Mouse (Mus musculus) limb, embryonic 12.5 days (tissue): ENCODE measurements around the gene Csf2. TPM values are rescaled to one million over a fixed set of nuclear protein-coding genes. Genes with fewer than 3 reads are reported as not detected.
"Not testable (repeated sequence)": the region's sequence is repeated elsewhere in the genome, so short reads cannot be mapped to it uniquely, and the experiment has no call there.

Source experiments
- ATAC-seq: fragments of 200-750 bp; cut with Nextera tagmentation; 2 replicates; pipeline ENCODE4 v1.8.0; 2017; ENCODE audit warnings: low read depth, moderate TSS enrichment; ENCODE audit not compliant: insufficient number of reproducible peaks, insufficient read depth, low FRiP score, low TSS enrichment
- H3K27ac ChIP-seq: fragments of 300-500 bp; sonication (generic); 2 replicates; pipeline ENCODE4 v1.5.1; 2016; ENCODE audit warnings: mild to moderate bottlenecking, moderate library complexity
- H3K27me3 ChIP-seq: fragments of 300-500 bp; sonication (generic); 2 replicates; pipeline ENCODE4 v1.6.1; 2016; ENCODE audit warnings: mild to moderate bottlenecking, moderate library complexity
- H3K36me3 ChIP-seq: fragments of 300-500 bp; sonication (generic); 2 replicates; pipeline ENCODE4 v1.6.1; 2016; ENCODE audit warnings: mild to moderate bottlenecking, moderate library complexity
- H3K4me1 ChIP-seq: fragments of 300-500 bp; sonication (generic); replicated peaks from 2 replicates; pipeline ENCODE4 v1.6.1; 2016
- H3K4me2 ChIP-seq: fragments of 300-500 bp; sonication (generic); 2 replicates; pipeline ENCODE4 v1.6.1; 2016; ENCODE audit warnings: mild to moderate bottlenecking, moderate library complexity
- H3K4me3 ChIP-seq: fragments of 300-500 bp; sonication (generic); replicated peaks from 2 replicates; pipeline ENCODE4 v1.5.1; 2016; ENCODE audit warnings: mild to moderate bottlenecking
- H3K9ac ChIP-seq: fragments of 300-500 bp; sonication (generic); replicated peaks from 2 replicates; pipeline ENCODE4 v1.6.1; 2016; ENCODE audit warnings: mild to moderate bottlenecking, moderate library complexity
- H3K9me3 ChIP-seq: fragments of 300-500 bp; sonication (generic); 2 replicates; pipeline ENCODE4 v1.6.1; 2016; ENCODE audit warnings: mild to moderate bottlenecking, moderate library complexity
- WGBS: fragments of 180-500 bp; shearing (Covaris S2); methylation state at CpG from one replicate; pipeline ENCODE4 v1.1.7; 2016; 5-methylcytosine and 5-hydroxymethylcytosine counted together
- polyA plus RNA-seq: library from polyadenylated mRNA; unstranded; fragments of >200 nt; fragmentation: Nextera tagmentation; extraction: Ambion mirVana; gene quantifications from 2 replicates; pipeline ENCODE4 v1.2.1, GENCODE M21; 2016

The Csf2 gene
- polyA plus RNA-seq = not detected in 2 replicates

- Histone ChIP-seq H3K9me3 (no peaks in the 10 kb centered on the region), H3K9ac (no peak within 1 kb of the TSS), H3K36me3 (no peaks in the 10 kb centered on the region), H3K4me3 (no peak within 1 kb of the TSS), H3K4me1 (peaks cover 4% of the 10 kb centered on the region; the same call in 1 of the 2 replicates), H3K27ac (no peak within 1 kb of the TSS), H3K4me2 (no peak within 1 kb of the TSS), H3K27me3 (no peaks in the 10 kb centered on the region)
- no peak for ATAC-seq
- WGBS = 58% methylated on average over 11 of the region's 11 CpGs
Observed at GRCm38 (mm10) chr11:54248940-54249717, at the start of gene Csf2. Csf2 (minus strand) TSS chr11:54249667.

GRCm38 (mm10) chr11:54298777-54299176, 49.3 kb upstream of the Csf2 start:
- H3K36me3 ChIP-seq = no peaks in the 10 kb centered on the region
- H3K27ac ChIP-seq = no peak overlapping the region
- no peak overlapping the region for H3K4me3 ChIP-seq
- H3K27me3 ChIP-seq = peaks cover 12% of the 10 kb centered on the region
- H3K9me3 ChIP-seq = 0 out of 2 replicates have a peak, but pooled peaks cover 7% of the 10 kb centered on the region
- H3K4me1 ChIP-seq = peaks cover 1% of the 10 kb centered on the region; the same call in 1 of the 2 replicates
- H3K9ac ChIP-seq = no peak overlapping the region
- no peak overlapping the region for H3K4me2 ChIP-seq
- ATAC-seq = no peak

GRCm38 (mm10) chr11:54297471-54297870, 48.0 kb upstream of the Csf2 start:
- H3K9ac ChIP-seq, H3K4me3 ChIP-seq, H3K4me1 ChIP-seq, H3K27ac ChIP-seq, H3K4me2 ChIP-seq, ATAC-seq, H3K27me3 ChIP-seq, H3K9me3 ChIP-seq, H3K36me3 ChIP-seq: not testable (repeated sequence)
- 82% methylated on average over 2 of the region's 2 CpGs for WGBS

DNA sequence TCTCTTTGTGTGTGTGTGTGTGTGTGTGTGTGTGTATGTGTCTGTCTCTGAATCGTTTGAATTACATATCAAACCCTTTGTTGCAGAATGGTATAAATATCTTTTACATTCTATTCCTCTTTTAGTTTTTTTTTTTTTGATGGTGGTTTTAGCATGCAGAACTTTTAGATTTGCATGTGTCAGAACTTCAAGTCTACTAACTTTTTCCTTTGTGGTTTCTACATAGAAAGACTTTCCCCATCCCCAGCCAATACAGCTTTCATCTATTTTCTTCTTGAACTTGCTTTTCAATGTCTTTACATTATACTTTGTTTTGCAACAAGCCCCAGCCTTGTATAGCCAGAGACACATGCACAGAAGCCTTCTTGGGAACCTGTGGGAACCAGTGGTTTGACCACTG, 47.3 kb upstream of the Csf2 start:
- Histone ChIP-seq H3K36me3 (no peaks in the 10 kb centered on the region), H3K9ac (no peak overlapping the region), H3K27ac (no peak overlapping the region), H3K27me3 (no peaks in the 10 kb centered on the region), H3K9me3 (0 out of 2 replicates have a peak, but pooled peaks cover 7% of the 10 kb centered on the region), H3K4me1 (no peaks in the 10 kb centered on the region), H3K4me2 (no peak overlapping the region), H3K4me3 (no peak overlapping the region)
- 100% methylated on average over 1 of the region's 1 CpGs for WGBS
- no peak for ATAC-seq

GRCm38 (mm10) chr11:54295971-54296370, 46.5 kb upstream of the Csf2 start:
- no peak overlapping the region for H3K4me2 ChIP-seq
- H3K4me1 ChIP-seq = no peaks in the 10 kb centered on the region
- no peak overlapping the region for H3K27ac ChIP-seq
- no peak overlapping the region for H3K9ac ChIP-seq
- no peaks in the 10 kb centered on the region for H3K36me3 ChIP-seq
- 0 out of 2 replicates have a peak, but pooled peaks cover 7% of the 10 kb centered on the region for H3K9me3 ChIP-seq
- ATAC-seq = no peak
- H3K27me3 ChIP-seq = no peaks in the 10 kb centered on the region
- 82% methylated on average over 4 of the region's 4 CpGs for WGBS
- H3K4me3 ChIP-seq = no peak overlapping the region

DNA sequence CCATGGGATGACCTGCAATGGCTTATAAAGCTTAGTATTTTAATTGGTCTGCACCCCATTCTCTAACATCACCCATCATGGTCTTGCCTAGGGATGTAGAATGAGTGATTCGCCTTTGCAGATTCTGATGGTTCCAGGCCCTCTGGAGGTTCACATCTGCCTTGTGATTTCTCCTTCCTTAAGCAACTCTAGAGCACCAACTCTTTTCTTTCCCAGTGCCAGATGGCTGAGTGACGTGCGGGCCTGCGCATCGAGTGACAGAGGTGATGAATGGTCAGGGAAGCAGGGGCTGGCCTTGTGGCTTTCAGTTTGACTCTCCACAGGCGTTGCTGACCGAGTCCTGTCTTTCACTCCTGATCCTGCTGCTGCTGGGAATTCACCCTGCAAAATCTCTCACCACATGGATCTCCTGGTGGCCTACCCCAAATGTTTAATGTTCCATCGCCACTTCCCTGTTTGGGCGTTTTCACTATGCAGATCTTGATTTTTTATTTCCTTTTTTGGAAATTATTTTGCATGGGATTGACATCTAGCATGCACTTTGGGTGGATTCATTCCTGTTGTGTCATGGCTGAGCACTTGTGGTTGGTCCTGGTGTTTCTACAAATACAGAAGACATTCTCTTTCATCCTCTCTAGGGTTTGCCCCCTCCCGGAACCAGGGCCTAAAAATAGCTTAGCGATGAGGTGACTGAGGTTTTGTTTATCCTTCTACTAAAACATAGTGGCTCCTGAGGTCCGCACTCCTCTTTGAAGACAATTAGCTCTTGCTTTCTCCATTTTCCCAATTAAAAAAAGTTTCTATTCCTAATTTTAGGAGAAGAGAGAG, 44.7 kb upstream of the Csf2 start:
- H3K9ac ChIP-seq = no peak overlapping the region
- H3K4me2 ChIP-seq = no peak overlapping the region
- no peak overlapping the region for H3K27ac ChIP-seq
- H3K9me3 ChIP-seq = 0 out of 2 replicates have a peak, but pooled peaks cover 6% of the 10 kb centered on the region
- no peaks in the 10 kb centered on the region for H3K4me1 ChIP-seq
- no peaks in the 10 kb centered on the region for H3K36me3 ChIP-seq
- ATAC-seq = no peak
- no peaks in the 10 kb centered on the region for H3K27me3 ChIP-seq
- 62% methylated on average over 12 of the region's 12 CpGs for WGBS
- H3K4me3 ChIP-seq = no peak overlapping the region

DNA sequence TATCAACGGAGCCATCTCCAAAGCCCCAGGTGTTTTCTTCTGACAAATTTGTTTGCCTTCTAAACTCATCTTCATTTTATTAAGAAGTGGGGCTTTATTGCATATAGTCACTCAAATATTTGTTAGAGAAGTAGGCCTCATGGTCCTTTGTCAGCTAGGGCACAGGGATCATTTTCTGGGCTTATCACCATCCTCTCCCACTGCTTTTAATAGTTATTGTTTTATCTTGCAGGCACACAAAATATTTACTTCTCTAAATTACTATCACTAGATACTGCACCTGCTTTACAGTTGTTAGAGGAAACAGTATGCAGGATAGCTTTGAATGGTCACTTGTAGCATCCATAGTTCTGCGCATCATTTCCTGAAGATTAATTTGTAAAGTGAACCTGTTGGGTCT, 42.7 kb upstream of the Csf2 start:
- Histone ChIP-seq H3K36me3 (no peaks in the 10 kb centered on the region), H3K9ac (no peak overlapping the region), H3K27ac (no peak overlapping the region), H3K4me2 (no peak overlapping the region), H3K27me3 (no peaks in the 10 kb centered on the region), H3K4me1 (no peaks in the 10 kb centered on the region), H3K4me3 (no peak overlapping the region), H3K9me3 (no peaks in the 10 kb centered on the region)
- WGBS = 86% methylated on average over 2 of the region's 2 CpGs
- no peak for ATAC-seq

- 88% methylated on average over 8 of the region's 8 CpGs for WGBS
- H3K4me1 ChIP-seq = no peaks in the 10 kb centered on the region
Observed at GRCm38 (mm10) chr11:54287821-54288453, 38.5 kb upstream of the Csf2 start.

DNA sequence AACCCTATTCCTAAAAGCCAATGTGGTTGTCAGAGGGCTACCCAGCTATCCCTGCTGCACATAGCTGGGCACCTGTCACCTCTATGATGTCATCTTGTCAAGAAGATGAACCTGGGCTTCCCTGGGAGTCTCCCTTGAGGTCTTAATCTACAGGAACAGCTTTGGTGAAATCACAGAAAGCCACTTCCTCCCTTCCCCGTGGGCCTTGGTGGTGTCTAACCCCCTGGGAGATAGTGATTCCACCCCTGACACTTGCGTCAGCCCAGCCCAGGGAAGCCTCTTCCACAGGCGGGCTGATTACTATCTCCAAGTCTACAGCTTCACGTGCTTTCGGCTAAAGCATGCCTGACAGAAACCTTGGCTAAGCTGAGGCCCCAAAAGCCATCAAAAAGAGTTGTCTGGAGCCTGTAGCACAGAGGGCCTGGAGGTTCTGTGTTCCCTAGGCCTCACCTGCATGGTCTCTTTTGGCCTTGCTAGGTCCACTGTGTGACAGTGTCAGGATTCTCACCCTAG, 22.0 kb upstream of the Csf2 start:
- H3K27ac ChIP-seq = no peak overlapping the region
- ATAC-seq = no peak
- H3K4me3 ChIP-seq = no peak overlapping the region
- H3K27me3 ChIP-seq = no peaks in the 10 kb centered on the region
- H3K9ac ChIP-seq = no peak overlapping the region
- H3K4me2 ChIP-seq = no peak overlapping the region
- 87% methylated on average over 5 of the region's 5 CpGs for WGBS
- no peaks in the 10 kb centered on the region for H3K4me1 ChIP-seq
- H3K9me3 ChIP-seq = no peaks in the 10 kb centered on the region
- no peaks in the 10 kb centered on the region for H3K36me3 ChIP-seq

More at GRCm38 (mm10) chr11:54287821-54288453, 38.5 kb upstream of the Csf2 start:
- no peak for ATAC-seq
- no peaks in the 10 kb centered on the region for H3K36me3 ChIP-seq
- H3K9me3 ChIP-seq = no peaks in the 10 kb centered on the region
- no peak overlapping the region for H3K4me2 ChIP-seq
- no peak overlapping the region for H3K4me3 ChIP-seq
- no peaks in the 10 kb centered on the region for H3K27me3 ChIP-seq
- H3K27ac ChIP-seq = no peak overlapping the region
- no peak overlapping the region for H3K9ac ChIP-seq

- Histone ChIP-seq H3K27me3 (no peaks in the 10 kb centered on the region), H3K4me2 (no peak overlapping the region), H3K4me3 (no peak overlapping the region), H3K27ac (no peak overlapping the region), H3K9me3 (no peaks in the 10 kb centered on the region), H3K9ac (no peak overlapping the region), H3K4me1 (no peaks in the 10 kb centered on the region), H3K36me3 (no peaks in the 10 kb centered on the region)
- 76% methylated on average over 3 of the region's 3 CpGs for WGBS
- ATAC-seq = no peak
Observed at GRCm38 (mm10) chr11:54269191-54269896, 19.9 kb upstream of the Csf2 start.
